Mouse (Mus musculus) ES-Bruce4 (cell line): Measurements from ENCODE around the gene Trim80. TPM values are rescaled to one million over a fixed set of nuclear protein-coding genes. Genes with fewer than 3 reads are reported as not detected.
"Not testable (repeated sequence)": the region's sequence is repeated elsewhere in the genome, so short reads cannot be mapped to it uniquely, and the experiment has no call there.

Source experiments
- H3K27ac ChIP-seq: 2 replicates; pipeline ENCODE4 v1.5.1; 2012; ENCODE audit warnings: low read length, inconsistent platforms; ENCODE audit not compliant: insufficient read depth
- H3K27me3 ChIP-seq: 2 replicates; pipeline ENCODE4 v1.6.1; 2012; ENCODE audit warnings: mild to moderate bottlenecking, low read length, inconsistent platforms; ENCODE audit not compliant: control insufficient read depth, poor library complexity, insufficient read depth, severe bottlenecking
- H3K36me3 ChIP-seq: 2 replicates; pipeline ENCODE4 v1.6.1; 2012; ENCODE audit warnings: inconsistent platforms, mild to moderate bottlenecking, low read length, moderate library complexity; ENCODE audit not compliant: control insufficient read depth, poor library complexity, insufficient read depth, severe bottlenecking
- H3K4me1 ChIP-seq: one replicate; pipeline ENCODE4 v1.8.1; 2011; ENCODE audit warnings: low read length; ENCODE audit not compliant: control insufficient read depth, insufficient read depth
- H3K4me3 ChIP-seq: 2 replicates; pipeline ENCODE4 v1.5.1; 2011; ENCODE audit warnings: low read depth, mild to moderate bottlenecking, low read length
- H3K9ac ChIP-seq: 2 replicates; pipeline ENCODE4 v1.6.1; 2012; ENCODE audit warnings: low read depth, mild to moderate bottlenecking, inconsistent platforms; ENCODE audit not compliant: poor library complexity, severe bottlenecking
- H3K9me3 ChIP-seq: replicated peaks from 2 replicates; pipeline ENCODE4 v1.6.1; 2012; ENCODE audit warnings: mild to moderate bottlenecking, low read length, inconsistent platforms; ENCODE audit not compliant: control insufficient read depth, poor library complexity, insufficient read depth, severe bottlenecking
- CTCF ChIP-seq: IDR thresholded peaks from one replicate; pipeline ENCODE4 v1.8.1; 2011; ENCODE audit warnings: low read depth, low read length
- EP300 ChIP-seq: IDR thresholded peaks from 2 replicates; pipeline ENCODE4 v1.6.1; 2011; ENCODE audit warnings: low read depth, low read length; ENCODE audit not compliant: insufficient read depth
- POLR2A ChIP-seq: IDR thresholded peaks from one replicate; pipeline ENCODE4 v1.8.1; 2011; ENCODE audit warnings: low read length; ENCODE audit not compliant: insufficient read depth
- polyA plus RNA-seq: library from polyadenylated mRNA; stranded (reverse); fragments of >200 nt; gene quantifications from 2 replicates; pipeline ENCODE4 v1.2.4, GENCODE M21; 2011; ENCODE audit warnings: low read depth; ENCODE audit not compliant: missing spikeins, insufficient read depth, insufficient read length

The Trim80 gene
- polyA plus RNA-seq, 1 experiment, result not detected

- H3K9ac ChIP-seq, result peak within 1 kb of the TSS; percentile 76
- TF ChIP-seq POLR2A, result peak; percentile 38
- TF ChIP-seq EP300, result peak; percentile 17; the same call in 1 of the 2 replicates
- no peak for TF ChIP-seq CTCF
- no peaks in the 10 kb centered on the region for H3K36me3 ChIP-seq
- no peaks in the 10 kb centered on the region for H3K9me3 ChIP-seq
- H3K4me1 ChIP-seq, result peaks cover 3% of the 10 kb centered on the region
- peak within 1 kb of the TSS; percentile 89 for H3K27ac ChIP-seq
- H3K4me3 ChIP-seq, result peak within 1 kb of the TSS; percentile 88
- H3K27me3 ChIP-seq, result no peaks in the 10 kb centered on the region
Observed at GRCm38 (mm10) chr11:115475025-115475757, 34.8 kb downstream of the Trim80 start, which contains the start of gene Armc7. Gene Armc7, plus strand, starts transcription at chr11:115475667.

- Histone ChIP-seq H3K36me3 (no peaks in the 10 kb centered on the region), H3K9ac (peak overlapping the region; percentile 76), H3K4me1 (peaks cover 3% of the 10 kb centered on the region), H3K27ac (no peak overlapping the region), H3K4me3 (peak overlapping the region; percentile 88), H3K27me3 (no peaks in the 10 kb centered on the region), H3K9me3 (no peaks in the 10 kb centered on the region)
- TF ChIP-seq POLR2A, result no peak
- no peak for TF ChIP-seq EP300
- TF ChIP-seq CTCF, result no peak
Observed at GRCm38 (mm10) chr11:115475758-115476237, 35.5 kb downstream of the Trim80 start.

- not testable (repeated sequence) for H3K9ac ChIP-seq, H3K27me3 ChIP-seq, H3K9me3 ChIP-seq, H3K4me3 ChIP-seq, H3K27ac ChIP-seq, H3K36me3 ChIP-seq, H3K4me1 ChIP-seq
Observed at GRCm38 (mm10) chr11:115476630-115477029, 36.3 kb downstream of the Trim80 start.

- not testable (repeated sequence) for H3K9ac ChIP-seq, H3K27me3 ChIP-seq, H3K9me3 ChIP-seq, H3K4me1 ChIP-seq, H3K27ac ChIP-seq, H3K4me3 ChIP-seq, H3K36me3 ChIP-seq
Observed at GRCm38 (mm10) chr11:115477388-115477787, 37.0 kb downstream of the Trim80 start.

- H3K9me3 ChIP-seq, result no peaks in the 10 kb centered on the region
- H3K36me3 ChIP-seq, result no peaks in the 10 kb centered on the region
- H3K4me1 ChIP-seq, result no peaks in the 10 kb centered on the region
- no peak overlapping the region for H3K9ac ChIP-seq
- no peaks in the 10 kb centered on the region for H3K27me3 ChIP-seq
- no peak overlapping the region for H3K4me3 ChIP-seq
- H3K27ac ChIP-seq, result no peak overlapping the region
- no peak for TF ChIP-seq POLR2A
- TF ChIP-seq CTCF, result no peak
- TF ChIP-seq EP300, result no peak
Observed at GRCm38 (mm10) chr11:115478296-115478938, 38.1 kb downstream of the Trim80 start.

GRCm38 (mm10) chr11:115481553-115482259 lies 41.4 kb downstream of the Trim80 start:
- no peak overlapping the region for H3K27ac ChIP-seq
- H3K9me3 ChIP-seq, result no peaks in the 10 kb centered on the region
- H3K4me3 ChIP-seq, result no peak overlapping the region
- H3K9ac ChIP-seq, result no peak overlapping the region
- peaks cover 2% of the 10 kb centered on the region for H3K4me1 ChIP-seq
- no peak for TF ChIP-seq CTCF
- TF ChIP-seq EP300, result no peak
- no peak for TF ChIP-seq POLR2A
- H3K36me3 ChIP-seq, result no peaks in the 10 kb centered on the region
- H3K27me3 ChIP-seq, result no peaks in the 10 kb centered on the region
